Mouse (Mus musculus): ENCODE results near the gene Arhgap29.

DNA sequence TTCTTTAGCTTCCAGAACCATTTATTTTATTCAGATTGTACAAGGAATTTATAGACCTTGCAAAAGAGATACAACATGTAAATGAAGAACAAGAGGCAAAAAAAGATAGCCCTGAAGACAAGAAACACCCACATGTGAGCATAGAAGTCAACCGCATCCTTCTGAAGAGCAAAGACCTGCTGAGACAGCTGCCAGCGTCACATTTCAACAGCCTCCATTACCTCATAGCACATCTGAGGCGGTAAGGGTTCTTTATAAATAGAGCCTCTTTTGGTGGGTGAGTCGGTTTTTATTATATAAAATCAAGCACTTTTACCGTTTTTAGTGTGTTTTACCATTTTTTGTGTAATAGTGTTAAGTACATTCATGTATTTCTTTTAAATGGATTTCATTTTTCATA is 57.5 kb downstream of the Arhgap29 start:
- TF ChIP-seq CTCF (IDR thresholded peaks at IDR 0.05; ENCODE audit: control insufficient read depth, insufficient read depth, insufficient read length) (no peak), MYOG (IDR thresholded peaks at IDR 0.05; ENCODE audit: control insufficient read depth, extremely low read depth, insufficient read length) (no peak), CEBPB (IDR thresholded peaks at IDR 0.05; ENCODE audit: low read depth) (no peak), MAX (IDR thresholded peaks at IDR 0.05) (no peak), USF1 (IDR thresholded peaks at IDR 0.05; ENCODE audit: low read depth) (no peak), MYOD1 (IDR thresholded peaks at IDR 0.05; ENCODE audit: control insufficient read depth, insufficient read length, low read depth) (peak; percentile 50), FOSL1 (IDR thresholded peaks at IDR 0.05; ENCODE audit: insufficient read depth, low read length, poor library complexity, severe bottlenecking) (no peak)
